Mouse (Mus musculus): Measurements from ENCODE around the gene Vsig2.

DNA sequence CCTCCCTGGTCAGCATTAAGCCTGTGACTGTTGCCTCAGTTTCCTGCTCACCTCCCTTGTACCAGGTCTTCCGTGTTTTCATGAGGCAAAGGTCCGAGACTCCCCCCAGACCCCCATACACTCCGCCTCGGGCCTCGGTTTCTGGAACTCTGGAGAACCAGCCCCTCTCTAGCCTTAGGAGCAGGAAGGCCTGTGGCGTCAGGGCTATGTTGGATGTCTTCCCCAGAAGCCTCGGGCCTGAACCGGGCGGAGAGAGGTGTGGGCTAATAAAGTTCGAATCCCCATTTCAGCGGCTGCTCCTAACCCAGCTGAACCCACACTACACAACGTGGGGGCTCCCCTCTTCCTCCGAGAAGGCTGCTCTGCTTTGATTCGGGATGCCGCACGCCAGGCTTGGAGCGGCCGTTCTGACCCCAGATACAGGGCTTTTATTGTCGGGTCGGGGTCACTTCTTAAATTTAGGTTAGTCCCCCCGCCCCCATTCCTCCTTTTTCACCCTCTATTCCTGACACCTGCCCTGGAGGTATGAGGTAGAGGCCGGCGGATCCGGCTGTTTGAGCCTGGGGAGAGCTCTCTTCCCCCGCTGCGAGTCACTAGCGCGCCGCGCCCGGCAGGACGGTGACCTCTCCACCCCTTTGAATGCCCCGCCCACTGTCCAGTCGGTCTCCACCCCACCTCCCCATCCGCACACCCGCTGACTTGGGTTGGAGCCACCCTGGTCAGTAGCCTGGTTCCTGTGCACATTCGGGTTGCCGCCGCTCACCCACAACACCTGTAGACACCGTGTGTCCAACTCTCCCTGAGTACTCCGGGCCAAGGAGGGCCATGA is 11.4 kb upstream of the Vsig2 start, which contains the start of gene Esam:
- TF ChIP-seq FOSL1 (IDR thresholded peaks at IDR 0.05; ENCODE audit: insufficient read depth, low read length, poor library complexity, severe bottlenecking) (no peak), CTCF (IDR thresholded peaks at IDR 0.05; ENCODE audit: control insufficient read depth, insufficient read depth, insufficient read length) (no peak), MAX (IDR thresholded peaks at IDR 0.05) (no peak)

Measured in C2C12 (cell line).